Mouse (Mus musculus) forebrain, embryonic 11.5 days (tissue): ENCODE results near the gene Golga1. TPM values are rescaled to one million over a fixed set of nuclear protein-coding genes. Genes with fewer than 3 reads are reported as not detected.
A peak's percentile ranks its signal among the peaks of the same experiment; 100 is the strongest.

ENCODE experiments used
- ATAC-seq: fragments of 200-750 bp; cut with Nextera tagmentation; replicated peaks from 2 replicates; pipeline ENCODE4 v1.8.0; 2017; ENCODE audit warnings: moderate TSS enrichment; ENCODE audit not compliant: low FRiP score
- DNase-seq: peaks from one replicate; pipeline ENCODE4 v3.0.0-alpha.2; 2017; ENCODE audit warnings: low spot score
- H3K27ac ChIP-seq: fragments of 300-500 bp; sonication (generic); 2 replicates; pipeline ENCODE4 v1.5.1; 2014; ENCODE audit warnings: low read depth, low read length
- H3K27me3 ChIP-seq: fragments of 300-500 bp; sonication (generic); 2 replicates; pipeline ENCODE4 v1.6.1; 2014; ENCODE audit warnings: mild to moderate bottlenecking, low read length, mixed read lengths; ENCODE audit not compliant: control insufficient read depth, insufficient read depth
- H3K36me3 ChIP-seq: fragments of 300-500 bp; sonication (generic); 2 replicates; pipeline ENCODE4 v1.6.1; 2014; ENCODE audit warnings: mild to moderate bottlenecking, low read length, moderate library complexity, mixed read lengths; ENCODE audit not compliant: control insufficient read depth, insufficient read depth
- H3K4me1 ChIP-seq: fragments of 300-500 bp; sonication (generic); replicated peaks from 2 replicates; pipeline ENCODE4 v1.6.1; 2014; ENCODE audit warnings: low read length, mixed read lengths; ENCODE audit not compliant: control insufficient read depth, insufficient read depth
- H3K4me2 ChIP-seq: fragments of 300-500 bp; sonication (generic); 2 replicates; pipeline ENCODE4 v1.6.1; 2014; ENCODE audit warnings: low read depth, mild to moderate bottlenecking, low read length, moderate library complexity, mixed read lengths; ENCODE audit not compliant: severe bottlenecking
- H3K4me3 ChIP-seq: fragments of 300-500 bp; sonication (generic); 2 replicates; pipeline ENCODE4 v1.5.1; 2014; ENCODE audit warnings: low read depth, low read length
- H3K9ac ChIP-seq: fragments of 300-500 bp; sonication (generic); 2 replicates; pipeline ENCODE4 v1.6.1; 2014; ENCODE audit warnings: low read length
- H3K9me3 ChIP-seq: fragments of 300-500 bp; sonication (generic); 2 replicates; pipeline ENCODE4 v1.6.1; 2016; ENCODE audit warnings: low read length, mixed read lengths; ENCODE audit not compliant: control insufficient read depth
- WGBS: fragments of 180-500 bp; shearing (Covaris S2); extraction: QIAGEN DNeasy Blood & Tissue Kit; methylation state at CpG from one replicate; pipeline ENCODE4 v1.1.7; 2014; 5-methylcytosine and 5-hydroxymethylcytosine counted together
- polyA plus RNA-seq: library from polyadenylated mRNA; unstranded; fragments of >200 nt; fragmentation: Nextera tagmentation; extraction: Ambion mirVana; gene quantifications from 2 replicates; pipeline ENCODE4 v1.2.1, GENCODE M21; 2014

Golga1 gene
- polyA plus RNA-seq, 1 experiment from 2014 or later, result 34.4 TPM

- no peak overlapping the region for H3K27ac ChIP-seq
- no peaks in the 10 kb centered on the region for H3K36me3 ChIP-seq
- ATAC-seq (no peak), DNase-seq (peak; percentile 11)
- H3K4me1 ChIP-seq, result no peaks in the 10 kb centered on the region
- no peaks in the 10 kb centered on the region for H3K9me3 ChIP-seq
- 70% methylated on average over 4 of the region's 4 CpGs for WGBS
- H3K4me3 ChIP-seq, result no peak overlapping the region
- H3K4me2 ChIP-seq, result no peak overlapping the region
- H3K27me3 ChIP-seq, result no peaks in the 10 kb centered on the region
- H3K9ac ChIP-seq, result no peak overlapping the region
Measured at GRCm38 (mm10) chr2:38992452-38992851, 72.9 kb downstream of the Golga1 start.

- Histone ChIP-seq H3K36me3 (no peaks in the 10 kb centered on the region), H3K4me2 (no peak overlapping the region), H3K4me1 (no peaks in the 10 kb centered on the region), H3K27me3 (no peaks in the 10 kb centered on the region), H3K9me3 (no peaks in the 10 kb centered on the region), H3K4me3 (no peak overlapping the region), H3K27ac (no peak overlapping the region), H3K9ac (no peak overlapping the region)
- no peak for ATAC-seq
- WGBS, result 79% methylated on average over 4 of the region's 4 CpGs
- DNase-seq, result no peak
Measured at GRCm38 (mm10) chr2:38992004-38992403, 73.3 kb downstream of the Golga1 start.

- no peaks in the 10 kb centered on the region for H3K36me3 ChIP-seq
- no peaks in the 10 kb centered on the region; the same call in 1 of the 2 replicates for H3K9me3 ChIP-seq
- peak; percentile 13 for DNase-seq
- H3K27ac ChIP-seq, result no peak overlapping the region
- no peak overlapping the region for H3K4me2 ChIP-seq
- no peak for ATAC-seq
- H3K27me3 ChIP-seq, result no peaks in the 10 kb centered on the region
- WGBS, result 91% methylated on average over 2 of the region's 2 CpGs
- no peak overlapping the region for H3K4me3 ChIP-seq
- H3K9ac ChIP-seq, result no peak overlapping the region
- H3K4me1 ChIP-seq, result no peaks in the 10 kb centered on the region
Measured at GRCm38 (mm10) chr2:38988929-38989328, 76.4 kb downstream of the Golga1 start.

GRCm38 (mm10) chr2:38987803-38988510 lies 77.4 kb downstream of the Golga1 start:
- Histone ChIP-seq H3K4me3 (no peak overlapping the region), H3K27ac (no peak overlapping the region)
- 87% methylated on average over 6 of the region's 6 CpGs for WGBS

GRCm38 (mm10) chr2:38987371-38987770 lies 78.0 kb downstream of the Golga1 start:
- ATAC-seq, result no peak
- no peak overlapping the region for H3K9ac ChIP-seq
- H3K36me3 ChIP-seq, result no peaks in the 10 kb centered on the region
- no peak overlapping the region for H3K4me2 ChIP-seq
- no peaks in the 10 kb centered on the region; the same call in 1 of the 2 replicates for H3K9me3 ChIP-seq
- H3K27me3 ChIP-seq, result no peaks in the 10 kb centered on the region
- no peak overlapping the region for H3K27ac ChIP-seq
- WGBS, result 81% methylated on average over 1 of the region's 1 CpGs
- no peak for DNase-seq
- H3K4me1 ChIP-seq, result no peaks in the 10 kb centered on the region
- H3K4me3 ChIP-seq, result no peak overlapping the region

More at GRCm38 (mm10) chr2:38987803-38988510, 77.4 kb downstream of the Golga1 start:
- no peaks in the 10 kb centered on the region for H3K4me1 ChIP-seq
- ATAC-seq, result no peak
- no peak overlapping the region for H3K4me2 ChIP-seq
- H3K9ac ChIP-seq, result no peak overlapping the region
- H3K36me3 ChIP-seq, result no peaks in the 10 kb centered on the region
- no peaks in the 10 kb centered on the region for H3K27me3 ChIP-seq
- no peak for DNase-seq
- H3K9me3 ChIP-seq, result no peaks in the 10 kb centered on the region; the same call in 1 of the 2 replicates

GRCm38 (mm10) chr2:38986580-38986979 lies 78.8 kb downstream of the Golga1 start:
- DNase-seq (no peak), ATAC-seq (no peak)
- no peak overlapping the region for H3K9ac ChIP-seq
- no peaks in the 10 kb centered on the region for H3K27me3 ChIP-seq
- H3K4me1 ChIP-seq, result no peaks in the 10 kb centered on the region
- no peaks in the 10 kb centered on the region for H3K36me3 ChIP-seq
- no peak overlapping the region for H3K4me3 ChIP-seq
- no peak overlapping the region for H3K27ac ChIP-seq
- WGBS, result 85% methylated on average over 3 of the region's 3 CpGs
- no peak overlapping the region for H3K4me2 ChIP-seq
- no peaks in the 10 kb centered on the region; the same call in 1 of the 2 replicates for H3K9me3 ChIP-seq

- no peak for ATAC-seq
- Histone ChIP-seq H3K9ac (no peak overlapping the region), H3K36me3 (no peaks in the 10 kb centered on the region), H3K27ac (no peak overlapping the region), H3K4me2 (no peak overlapping the region), H3K4me3 (no peak overlapping the region), H3K4me1 (no peaks in the 10 kb centered on the region), H3K9me3 (no peaks in the 10 kb centered on the region; the same call in 1 of the 2 replicates), H3K27me3 (no peaks in the 10 kb centered on the region)
- no peak for DNase-seq
- WGBS, result 94% methylated on average over 2 of the region's 2 CpGs
Measured at GRCm38 (mm10) chr2:38983456-38983855, 81.9 kb downstream of the Golga1 start.

GRCm38 (mm10) chr2:38977837-38978236 lies 87.5 kb downstream of the Golga1 start:
- ATAC-seq (no peak), DNase-seq (no peak)
- no peak overlapping the region for H3K4me2 ChIP-seq
- H3K4me3 ChIP-seq, result no peak overlapping the region
- H3K27ac ChIP-seq, result no peak overlapping the region
- H3K9me3 ChIP-seq, result no peaks in the 10 kb centered on the region
- H3K27me3 ChIP-seq, result no peaks in the 10 kb centered on the region
- H3K4me1 ChIP-seq, result no peaks in the 10 kb centered on the region
- 71% methylated on average over 4 of the region's 4 CpGs for WGBS
- no peaks in the 10 kb centered on the region for H3K36me3 ChIP-seq
- H3K9ac ChIP-seq, result no peak overlapping the region
